Mouse (Mus musculus) myocyte (in vitro differentiated cells): ENCODE results near the gene Derl3.

Experiments used
- CEBPB ChIP-seq: IDR thresholded peaks from 2 replicates; pipeline ENCODE4 v1.6.1; 2011; ENCODE audit warnings: mild to moderate bottlenecking, moderate library complexity; ENCODE audit not compliant: poor library complexity, insufficient read depth, severe bottlenecking
- POLR2A ChIP-seq: IDR thresholded peaks from one replicate; pipeline ENCODE4 v1.6.1; 2011; ENCODE audit warnings: low read depth, mild to moderate bottlenecking, control low read depth, moderate library complexity; ENCODE audit not compliant: insufficient read length

DNA sequence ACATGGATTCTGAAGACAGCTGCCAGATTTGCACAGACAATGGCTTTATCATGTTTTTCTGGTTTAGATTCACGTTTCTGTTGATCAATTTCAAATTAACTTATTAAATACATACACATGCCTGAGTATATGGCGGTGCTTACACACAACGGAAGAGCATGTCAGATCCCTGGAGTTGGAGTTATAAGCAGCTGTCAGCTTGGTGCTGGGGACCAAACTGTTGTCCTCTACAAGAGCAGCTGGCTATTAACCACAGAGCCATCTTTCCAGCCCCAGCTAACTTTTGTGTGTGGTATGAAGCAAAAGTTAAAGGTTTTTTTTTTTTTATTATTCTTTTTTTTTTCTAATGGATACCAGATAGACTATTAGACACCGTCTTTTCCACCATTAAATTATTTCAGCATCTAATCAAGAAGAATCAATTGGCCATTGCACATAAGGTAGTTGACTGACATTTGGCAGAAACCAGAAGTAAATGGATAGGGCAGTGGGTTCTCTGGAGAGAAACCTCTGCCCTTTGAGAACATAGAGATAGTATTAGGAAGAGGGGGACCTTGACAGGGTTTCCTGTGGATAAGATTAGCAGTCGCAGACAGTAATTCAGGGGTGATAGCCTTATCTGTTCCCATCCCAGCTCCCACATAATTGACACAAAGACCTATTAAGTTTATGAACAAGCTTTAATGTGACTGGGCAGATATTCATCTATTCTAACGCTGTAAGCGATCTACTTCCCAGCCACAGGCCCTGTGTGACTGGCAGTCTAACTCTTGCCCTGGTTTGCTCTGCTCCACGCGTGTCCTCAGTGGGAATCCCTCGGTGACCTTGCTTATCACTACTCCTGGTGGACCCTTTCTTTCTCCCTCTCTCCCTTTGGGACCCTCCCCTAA is 20.9 kb upstream of the Derl3 start:
- TF ChIP-seq POLR2A (peak; percentile 75), CEBPB (no peak)
